Mouse (Mus musculus): ENCODE results near the gene Sult2a2. TPM values are rescaled to one million over a fixed set of nuclear protein-coding genes. Genes with fewer than 3 reads are reported as not detected.
"Not testable (repeated sequence)": the region's sequence is repeated elsewhere in the genome, so short reads cannot be mapped to it uniquely, and the experiment has no call there.

The Sult2a2 gene
- not detected in 2 replicates for total RNA-seq (2014; rRNA removed)
- not detected in 2 replicates for polyA plus RNA-seq (2015; fragmentation: Nextera tagmentation; extraction: Ambion mirVana)

DNA sequence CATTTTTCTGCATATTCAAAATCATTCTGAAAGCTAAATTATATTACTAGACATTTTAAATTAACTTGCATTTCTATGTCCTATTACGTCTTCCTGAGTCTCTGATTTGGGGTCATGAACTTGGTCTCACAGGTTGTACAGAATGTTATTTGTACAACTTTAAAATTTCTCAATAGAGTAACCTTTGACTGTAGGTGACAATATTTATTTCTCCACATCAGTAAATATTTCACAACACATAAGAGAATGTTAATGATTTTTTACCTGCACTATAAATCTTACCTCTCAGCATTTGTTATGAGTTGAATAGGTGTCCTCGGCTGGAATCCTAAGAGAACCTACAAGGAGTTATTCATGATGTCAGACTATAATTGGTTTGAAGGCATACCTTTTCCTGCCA is at the start of gene Sult2a2:
Gene Sult2a2, plus strand, starts transcription at position 301 of the 400 bp plus-strand sequence.
- 95% methylated on average over 1 of the region's 2 CpGs for WGBS
- not testable (repeated sequence) for ATAC-seq (ENCODE audit: low FRiP score); H3K9ac ChIP-seq (replicated peaks; ENCODE audit: low read length, poor library complexity, severe bottlenecking); H3K4me1 ChIP-seq (ENCODE audit: insufficient read depth, low read length); H3K4me2 ChIP-seq (ENCODE audit: low read depth, low read length, poor library complexity, severe bottlenecking); H3K27me3 ChIP-seq (ENCODE audit: insufficient read depth, low read length); H3K27ac ChIP-seq (ENCODE audit: low read depth, low read length); H3K36me3 ChIP-seq (ENCODE audit: insufficient read depth, low read length); H3K9me3 ChIP-seq (ENCODE audit: low read length); DNase-seq (ENCODE audit: low spot score); H3K4me3 ChIP-seq (ENCODE audit: low read depth, low read length)

DNA sequence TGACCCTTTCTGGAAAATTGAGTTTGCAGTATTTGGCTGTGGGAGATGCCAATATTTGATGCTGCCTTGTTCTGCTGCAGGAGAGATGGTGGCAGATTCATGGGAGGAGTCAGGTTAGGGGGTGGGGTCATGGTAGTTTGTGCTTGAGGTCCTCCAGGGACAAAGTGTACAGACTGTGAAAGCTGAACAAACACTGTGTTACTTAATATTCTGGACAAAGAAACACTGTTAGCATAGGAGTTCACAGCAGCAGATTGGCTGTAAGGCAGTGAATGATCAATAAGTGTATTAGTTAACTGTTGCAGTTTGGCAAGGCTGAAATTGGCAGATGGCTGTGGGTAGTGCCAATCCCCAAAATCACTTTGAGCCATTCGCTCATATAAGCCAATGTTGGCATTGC is 80.6 kb downstream of the Sult2a2 start:
- WGBS, result 78% methylated on average over 1 of the region's 1 CpGs

More for the DNA sequence above, 80.6 kb downstream of the Sult2a2 start:
- Histone ChIP-seq H3K4me1 (ENCODE audit: insufficient read depth, low read length) (no peaks in the 10 kb centered on the region), H3K9me3 (ENCODE audit: low read length) (peaks cover 21% of the 10 kb centered on the region), H3K4me3 (ENCODE audit: low read depth, low read length) (no peak overlapping the region), H3K36me3 (ENCODE audit: insufficient read depth, low read length) (no peaks in the 10 kb centered on the region), H3K9ac (replicated peaks; ENCODE audit: low read length, poor library complexity, severe bottlenecking) (no peak overlapping the region), H3K4me2 (ENCODE audit: low read depth, low read length, poor library complexity, severe bottlenecking) (no peak overlapping the region), H3K27me3 (ENCODE audit: insufficient read depth, low read length) (no peaks in the 10 kb centered on the region), H3K27ac (ENCODE audit: low read depth, low read length) (no peak overlapping the region)
- DNase-seq (ENCODE audit: low spot score) (no peak), ATAC-seq (ENCODE audit: low FRiP score) (no peak)
- no peak for TF ChIP-seq CTCF (IDR thresholded peaks at IDR 0.05)

Other genes with a start within 250 kb of the Sult2a2 start
- not detected in 2 replicates for gene Bsph2, start 162.4 kb upstream of the Sult2a2 start, total RNA-seq (2014; rRNA removed)
- not detected in 2 replicates for gene Bsph2, start 162.4 kb upstream of the Sult2a2 start, polyA plus RNA-seq (2015; fragmentation: Nextera tagmentation; extraction: Ambion mirVana)
- not detected in 2 replicates for gene Sult2a5, start 109.5 kb upstream of the Sult2a2 start, total RNA-seq (2014; rRNA removed)
- not detected in 2 replicates for gene Sult2a5, start 109.5 kb upstream of the Sult2a2 start, polyA plus RNA-seq (2015; fragmentation: Nextera tagmentation; extraction: Ambion mirVana)
- not detected in 2 replicates for gene Sult2a1, start 103.9 kb downstream of the Sult2a2 start, total RNA-seq (2014; rRNA removed)
- not detected in 2 replicates for gene Sult2a1, start 103.9 kb downstream of the Sult2a2 start, polyA plus RNA-seq (2015; fragmentation: Nextera tagmentation; extraction: Ambion mirVana)